Mouse (Mus musculus) ovary, postnatal 10 days (tissue): ENCODE data around the gene Rsph3b.

Experiments
- DNase-seq: peaks from one replicate; pipeline ENCODE4 v3.0.0; 2022; ENCODE audit warnings: low spot score

Gene Rsph3b

DNA sequence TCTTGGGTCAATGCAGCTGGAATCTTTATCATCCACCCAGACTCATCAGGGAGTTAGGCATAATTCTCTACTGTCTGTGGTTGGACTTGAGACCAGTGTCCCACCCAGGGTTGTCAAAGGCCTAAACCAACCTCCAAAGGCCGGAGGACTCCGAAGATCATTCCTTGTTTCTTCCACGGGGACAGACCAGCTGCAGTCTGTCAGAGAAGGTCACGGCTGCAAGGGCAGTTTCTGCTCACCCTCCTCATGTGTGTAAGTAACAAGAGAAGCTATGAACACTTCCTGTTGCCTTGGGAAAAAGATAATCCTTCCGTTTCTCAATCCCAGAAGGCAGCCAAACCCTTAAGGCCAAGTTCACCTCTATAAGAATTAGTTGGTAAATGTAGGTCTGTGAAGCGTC lies 85.0 kb downstream of the Rsph3b start:
- no peak for DNase-seq

DNA sequence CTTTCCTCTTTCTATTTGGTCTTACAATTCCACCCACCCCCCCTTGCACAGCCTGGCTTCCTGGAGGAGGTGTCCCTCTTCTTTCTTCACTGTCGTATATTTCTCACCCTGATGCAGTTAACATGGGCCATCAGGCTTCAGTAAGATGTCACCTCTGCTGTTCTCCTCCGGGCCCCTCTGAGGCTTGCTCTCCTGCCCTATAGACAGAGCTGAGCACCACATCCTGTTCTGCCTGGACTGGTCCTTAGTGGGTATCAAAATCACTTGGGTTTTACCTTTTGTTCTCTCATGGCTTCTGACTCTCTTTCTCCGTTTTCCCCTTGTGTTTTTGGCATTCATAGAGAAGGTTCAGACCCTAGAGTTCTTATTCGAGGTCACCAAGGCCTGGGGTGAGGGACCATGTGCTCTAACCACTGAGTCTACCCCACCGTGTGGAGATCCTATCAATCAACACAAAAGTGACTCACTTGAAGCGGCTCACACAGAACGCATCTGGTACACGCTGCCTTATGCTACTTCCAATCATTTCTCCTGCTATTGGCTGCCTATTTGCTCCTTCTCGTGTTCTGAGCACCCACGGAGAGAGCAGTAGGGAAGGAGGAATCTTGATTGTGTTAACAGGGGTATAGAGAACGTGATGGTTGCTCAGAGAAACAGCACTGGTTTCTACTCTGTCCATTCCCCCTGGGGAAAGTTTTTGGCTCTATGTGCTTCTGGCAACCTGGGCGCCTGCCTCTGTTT lies 86.3 kb downstream of the Rsph3b start:
- no peak for DNase-seq

DNA sequence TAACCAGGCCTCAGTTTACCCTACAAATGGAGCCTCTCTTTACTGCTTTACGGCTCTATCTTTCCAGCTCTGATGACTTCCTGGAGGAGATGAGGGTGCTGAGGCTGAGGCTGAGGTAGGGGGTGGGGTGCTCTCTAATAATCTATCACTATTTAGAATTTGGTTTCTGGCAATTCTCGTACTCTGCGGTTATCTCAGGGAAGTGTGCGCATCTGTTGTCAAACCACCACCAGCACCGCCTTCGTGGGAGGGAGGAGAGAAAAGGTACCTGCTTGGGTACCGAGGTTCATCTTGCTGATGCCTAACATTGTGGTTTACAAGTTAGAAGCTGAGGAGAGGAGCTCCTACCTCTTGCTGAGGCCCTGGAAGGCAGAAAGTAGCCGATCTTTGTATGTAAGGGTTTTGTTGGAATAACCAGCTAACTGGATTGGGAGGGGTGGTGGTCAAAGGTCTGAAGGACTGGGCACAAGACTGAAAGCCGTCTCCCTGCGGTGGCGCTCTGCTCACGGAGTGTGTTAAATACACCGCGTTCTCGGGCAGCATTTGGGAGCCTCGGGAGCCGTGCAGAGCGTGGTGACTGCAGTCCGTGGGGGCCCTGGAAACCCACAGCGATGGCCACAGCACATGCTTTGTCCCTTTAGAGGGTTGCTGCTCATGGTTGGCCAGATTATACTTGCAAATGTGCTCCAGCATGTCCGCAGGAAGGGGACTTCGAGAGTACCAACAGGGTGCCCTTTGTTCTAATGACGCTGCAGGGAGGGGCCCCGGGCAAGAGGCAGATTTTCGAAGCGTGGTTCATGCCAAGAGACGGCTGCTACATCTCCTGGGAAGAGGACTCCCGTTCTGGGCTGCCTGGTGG lies 87.1 kb downstream of the Rsph3b start:
- DNase-seq, result no peak

DNA sequence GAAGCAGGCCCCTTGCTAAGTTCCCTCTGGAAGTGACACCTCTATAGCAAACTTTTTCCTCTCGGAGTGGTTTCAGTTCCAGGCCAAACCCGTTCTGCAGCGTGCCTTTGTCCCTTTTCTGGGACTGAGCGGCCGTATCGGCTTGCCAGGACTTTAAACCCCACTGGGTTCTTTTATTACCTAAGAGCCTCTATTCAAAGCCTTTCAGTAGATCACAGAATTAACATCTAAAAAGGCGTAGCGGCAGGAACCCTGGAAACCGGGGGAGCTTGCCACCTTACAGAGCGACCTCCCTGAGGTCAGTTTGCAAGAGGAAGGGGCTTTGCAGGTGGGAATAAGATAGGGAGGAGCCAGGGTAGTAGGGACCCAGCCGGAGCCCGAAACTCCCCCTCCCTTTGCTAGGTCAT lies 88.0 kb downstream of the Rsph3b start:
- DNase-seq, result no peak

DNA sequence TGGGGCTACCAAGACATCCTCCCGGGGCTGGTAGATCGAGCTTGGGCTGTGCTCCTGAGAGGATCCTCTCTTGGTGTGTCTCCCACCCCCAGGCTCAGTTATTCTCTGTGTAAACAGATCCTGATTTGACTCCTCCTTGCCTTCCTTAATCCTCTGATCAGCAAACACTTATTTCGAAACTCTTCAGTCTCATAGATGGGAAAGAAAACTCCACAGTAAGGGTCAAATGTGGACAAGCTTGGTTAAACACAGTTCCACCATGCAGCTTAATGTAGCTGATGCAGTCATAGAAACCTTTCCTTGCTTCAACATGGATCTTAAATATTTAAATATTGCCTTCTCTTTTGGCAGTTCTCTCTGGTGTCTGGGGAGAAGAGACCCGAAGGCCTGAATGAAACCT lies 88.4 kb downstream of the Rsph3b start:
- DNase-seq, result no peak
